In genomic region chr2:90846171-90846570, GRCm38 (mm10) we compare ENCODE assay signal across 9 mouse cellular contexts. TPM values are rescaled to one million over a fixed set of nuclear protein-coding genes. Genes with fewer than 3 reads are reported as not detected.
DNase-seq lines count a peak whose midpoint lies in the region; ATAC-seq and TF ChIP-seq lines count a peak whose summit lies in the region.
"Had no signal": no experiment of that assay in that cellular context is flagged by ENCODE, and none has a peak within 500 bp of the region (broad histone marks: within the 10 kb centered on the region; RNA-seq: fewer than 3 reads in every experiment).

No protein-coding gene starts in this region.

- H3K9ac ChIP-seq in ES-Bruce4 (ENCODE audit: low read depth, poor library complexity, severe bottlenecking) = peak overlapping the region; percentile 81
- peak overlapping the region; percentile 89 for H3K9ac ChIP-seq in forebrain, embryonic 13.5 days
- peak overlapping the region; percentile 84; the same call in 1 of the 2 replicates for H3K9ac ChIP-seq in intestine, postnatal 0 days (ENCODE audit: low read depth, low read length)

- no peak for TF ChIP-seq EP300 in ES-Bruce4 (IDR thresholded peaks at IDR 0.05; ENCODE audit: insufficient read depth, low read depth, low read length)

- peak; percentile 69 for DNase-seq in cerebellum, adult 9-10 months
- no peak for DNase-seq in cerebellum, adult 8-10 months
- DNase-seq in lung, postnatal 10 days = peak; percentile 6
- DNase-seq in Muller cell, postnatal 12 days (ENCODE audit: inconsistent ontology term) = no peak
- no peak for DNase-seq in left cerebral cortex, postnatal 4 days

- H3K4me1 ChIP-seq in ES-Bruce4 (ENCODE audit: control insufficient read depth, insufficient read depth, low read length) = no peaks in the 10 kb centered on the region
- H3K4me1 ChIP-seq in forebrain, embryonic 13.5 days = peaks cover 25% of the 10 kb centered on the region
- H3K4me1 ChIP-seq in intestine, postnatal 0 days (replicated peaks; ENCODE audit: control insufficient read depth, insufficient read depth, low read length) = peaks cover 9% of the 10 kb centered on the region; the same call in 1 of the 2 replicates

- H3K36me3 ChIP-seq in ES-Bruce4 (ENCODE audit: control insufficient read depth, insufficient read depth, low read length, poor library complexity, severe bottlenecking) = peaks cover 14% of the 10 kb centered on the region
- peaks cover 15% of the 10 kb centered on the region for H3K36me3 ChIP-seq in forebrain, embryonic 13.5 days (ENCODE audit: poor library complexity, severe bottlenecking)
- peaks cover 9% of the 10 kb centered on the region for H3K36me3 ChIP-seq in intestine, postnatal 0 days (ENCODE audit: control insufficient read depth, insufficient read depth)

- no peaks in the 10 kb centered on the region for H3K9me3 ChIP-seq in ES-Bruce4 (replicated peaks; ENCODE audit: control insufficient read depth, insufficient read depth, low read length, poor library complexity, severe bottlenecking)
- H3K9me3 ChIP-seq in forebrain, embryonic 13.5 days (replicated peaks) = no peaks in the 10 kb centered on the region
- no peaks in the 10 kb centered on the region for H3K9me3 ChIP-seq in intestine, postnatal 0 days (ENCODE audit: control insufficient read depth)

- no peak overlapping the region for H3K27ac ChIP-seq in ES-Bruce4 (ENCODE audit: insufficient read depth, low read length)
- H3K27ac ChIP-seq in forebrain, embryonic 13.5 days = peak overlapping the region; percentile 59; the same call in 1 of the 2 replicates
- peak overlapping the region; percentile 57 for H3K27ac ChIP-seq in intestine, postnatal 0 days (ENCODE audit: low read depth, low read length)

- no peak overlapping the region for H3K4me3 ChIP-seq in ES-Bruce4 (ENCODE audit: low read depth, low read length)
- peak overlapping the region; percentile 83 for H3K4me3 ChIP-seq in forebrain, embryonic 13.5 days
- H3K4me3 ChIP-seq in intestine, postnatal 0 days (ENCODE audit: low read depth, low read length) = peak overlapping the region; percentile 82; the same call in 1 of the 2 replicates

- H3K4me2 ChIP-seq in forebrain, embryonic 13.5 days = peak overlapping the region; percentile 66
- H3K4me2 ChIP-seq in intestine, postnatal 0 days (replicated peaks; ENCODE audit: low read depth) = peak overlapping the region; percentile 76

- no peaks in the 10 kb centered on the region for H3K27me3 ChIP-seq in ES-Bruce4 (ENCODE audit: control insufficient read depth, insufficient read depth, low read length, poor library complexity, severe bottlenecking)
- H3K27me3 ChIP-seq in forebrain, embryonic 13.5 days = no peaks in the 10 kb centered on the region
- no peaks in the 10 kb centered on the region for H3K27me3 ChIP-seq in intestine, postnatal 0 days (replicated peaks; ENCODE audit: control insufficient read depth, insufficient read depth, low read length)

- WGBS in forebrain, embryonic 13.5 days = 54% methylated on average over 6 of the region's 6 CpGs
- 32% methylated on average over 6 of the region's 6 CpGs for WGBS in intestine, postnatal 0 days

- TF ChIP-seq CTCF in ES-Bruce4 (IDR thresholded peaks at IDR 0.05; ENCODE audit: low read depth, low read length) = no peak
- TF ChIP-seq CTCF in intestine, postnatal 0 days (IDR thresholded peaks at IDR 0.05; ENCODE audit: low read depth) = no peak

- ATAC-seq in forebrain, embryonic 13.5 days = no peak
- no peak for ATAC-seq in intestine, postnatal 0 days

- no peak for TF ChIP-seq POLR2A in ES-Bruce4 (IDR thresholded peaks at IDR 0.05; ENCODE audit: insufficient read depth, low read length)

- intact Hi-C loops in left cerebral cortex, postnatal 4 days (cut with DNase I) = no loop called here

RNA-seq across cellular contexts. Expression of gene Mtch2, which starts 0.8 kb away (rescaled TPM):
- 263 and 277 TPM in 2 replicates for polyA plus RNA-seq in ES-Bruce4 (2011; ENCODE audit: insufficient read depth, insufficient read length, low read depth, missing spikeins)
- 275 and 283 TPM in 2 replicates for polyA plus RNA-seq in forebrain, embryonic 13.5 days (2015; fragmentation: Nextera tagmentation; extraction: Ambion mirVana)
- polyA plus RNA-seq in intestine, postnatal 0 days (2015; fragmentation: Nextera tagmentation; extraction: Ambion mirVana) = 196 and 216 TPM in 2 replicates
- 100 to 1,000 TPM; 141 to 148 TPM for total RNA-seq in left cerebral cortex, postnatal 4 days (2021)

RNA-seq across cellular contexts. Expression of gene C1qtnf4, which starts 39.5 kb away (rescaled TPM):
- polyA plus RNA-seq in ES-Bruce4 (2011; ENCODE audit: insufficient read depth, insufficient read length, low read depth, missing spikeins) = 0.94 and 2.1 TPM in 2 replicates
- polyA plus RNA-seq in forebrain, embryonic 13.5 days (2015; fragmentation: Nextera tagmentation; extraction: Ambion mirVana) = 9.0 and 9.4 TPM in 2 replicates
- polyA plus RNA-seq in intestine, postnatal 0 days (2015; fragmentation: Nextera tagmentation; extraction: Ambion mirVana) = 6.5 and 7.6 TPM in 2 replicates
- total RNA-seq in left cerebral cortex, postnatal 4 days (2021) = 100 to 1,000 TPM; 143 TPM
- total RNA-seq: neutrophil, adult 5-6 weeks had no signal

RNA-seq across cellular contexts. Expression of gene Kbtbd4, which starts 58.4 kb away (rescaled TPM):
- polyA plus RNA-seq in ES-Bruce4 (2011; ENCODE audit: insufficient read depth, insufficient read length, low read depth, missing spikeins) = 20.7 and 24.0 TPM in 2 replicates
- 59.2 and 67.6 TPM in 2 replicates for polyA plus RNA-seq in forebrain, embryonic 13.5 days (2015; fragmentation: Nextera tagmentation; extraction: Ambion mirVana)
- polyA plus RNA-seq in intestine, postnatal 0 days (2015; fragmentation: Nextera tagmentation; extraction: Ambion mirVana) = 12.0 and 13.1 TPM in 2 replicates
- total RNA-seq in left cerebral cortex, postnatal 4 days (2021) = 10 to 100 TPM; 37.5 to 43.6 TPM

RNA-seq across cellular contexts. Expression of gene Ndufs3, which starts 58.5 kb away (rescaled TPM):
- 86.9 and 90.1 TPM in 2 replicates for polyA plus RNA-seq in ES-Bruce4 (2011; ENCODE audit: insufficient read depth, insufficient read length, low read depth, missing spikeins)
- 219 and 222 TPM in 2 replicates for polyA plus RNA-seq in forebrain, embryonic 13.5 days (2015; fragmentation: Nextera tagmentation; extraction: Ambion mirVana)
- 263 and 280 TPM in 2 replicates for polyA plus RNA-seq in intestine, postnatal 0 days (2015; fragmentation: Nextera tagmentation; extraction: Ambion mirVana)
- total RNA-seq in left cerebral cortex, postnatal 4 days (2021) = 100 to 1,000 TPM; 158 to 162 TPM

Comparison
In these comparisons a context has a peak if more than half of its experiments do, and no peak if none do; other contexts are left out.
1. DNase-seq: peak in cerebellum, adult 9-10 months (single experiment) and lung, postnatal 10 days (single experiment); none in cerebellum, adult 8-10 months (single experiment), Muller cell, postnatal 12 days (single experiment) and left cerebral cortex, postnatal 4 days (single experiment).
2. Peak in every context shown above with its lines, with median percentiles within 50 percentile points of each other: H3K9ac ChIP-seq.